Mouse (Mus musculus): Measurements from ENCODE around the gene Cda.

Gene Cda

GRCm38 (mm10) chr4:138312105-138312504, 55.7 kb downstream of the Cda start:
- in situ Hi-C loops (cut with MboI, MseI), result loop anchor here in 1 of 2 experiments (10.0 kb wide), 1 partner anchor 553 kb away; the partner anchor contains the start of gene Pla2g5

- in situ Hi-C loops (cut with MboI, MseI), result loop anchor here in 1 of 2 experiments (10.0 kb wide), 1 partner anchor 553 kb away; the partner anchor contains the start of gene Pla2g5
Observed at GRCm38 (mm10) chr4:138311595-138311994, 56.2 kb downstream of the Cda start.

- in situ Hi-C loops (cut with MboI, MseI), result loop anchor here in 1 of 2 experiments (10.0 kb wide), 1 partner anchor 554 kb away; the partner anchor contains the start of gene Pla2g5
Observed at GRCm38 (mm10) chr4:138310311-138310910, 57.4 kb downstream of the Cda start.

GRCm38 (mm10) chr4:138307739-138308138, 60.1 kb downstream of the Cda start:
- in situ Hi-C loops (cut with MboI, MseI), result no loop called here

GRCm38 (mm10) chr4:138307025-138307424, 60.8 kb downstream of the Cda start:
- in situ Hi-C loops (cut with MboI, MseI), result no loop called here

- in situ Hi-C loops (cut with MboI, MseI), result no loop called here
Observed at GRCm38 (mm10) chr4:138304340-138305104, 63.3 kb downstream of the Cda start, which contains the start of gene Ddost. TSS of gene Ddost (plus strand) at chr4:138304730.

GRCm38 (mm10) chr4:138303742-138304141, 64.0 kb downstream of the Cda start:
- in situ Hi-C loops (cut with MboI, MseI), result no loop called here

GRCm38 (mm10) chr4:138303011-138303410, 64.8 kb downstream of the Cda start:
- in situ Hi-C loops (cut with MboI, MseI), result no loop called here

GRCm38 (mm10) chr4:138301271-138301780, 66.5 kb downstream of the Cda start:
- in situ Hi-C loops (cut with MboI, MseI), result no loop called here

GRCm38 (mm10) chr4:138293949-138294550, 73.7 kb downstream of the Cda start:
- in situ Hi-C loops (cut with MboI, MseI), result loop anchor here in 1 of 2 experiments (25.0 kb wide), 1 partner anchor 457 kb away; no protein-coding TSS in a partner anchor

GRCm38 (mm10) chr4:138293261-138293948, 74.4 kb downstream of the Cda start:
- in situ Hi-C loops (cut with MboI, MseI), result loop anchor here in 1 of 2 experiments (25.0 kb wide), 1 partner anchor 456 kb away; no protein-coding TSS in a partner anchor

GRCm38 (mm10) chr4:138292028-138292427, 75.8 kb downstream of the Cda start:
- in situ Hi-C loops (cut with MboI, MseI), result loop anchor here in 1 of 2 experiments (25.0 kb wide), 1 partner anchor 455 kb away; no protein-coding TSS in a partner anchor

- in situ Hi-C loops (cut with MboI, MseI), result loop anchor here in 1 of 2 experiments (25.0 kb wide), 1 partner anchor 451 kb away; no protein-coding TSS in a partner anchor
Observed at GRCm38 (mm10) chr4:138288691-138289090, 79.1 kb downstream of the Cda start.

Data from T-helper 17 cell (primary cell).